Mouse (Mus musculus): ENCODE measurements around the gene Ola1. TPM values are rescaled to one million over a fixed set of nuclear protein-coding genes. Genes with fewer than 3 reads are reported as not detected.

The Ola1 gene
- polyA plus RNA-seq, 1 experiment from 2014 or later = 69.5 TPM

DNA sequence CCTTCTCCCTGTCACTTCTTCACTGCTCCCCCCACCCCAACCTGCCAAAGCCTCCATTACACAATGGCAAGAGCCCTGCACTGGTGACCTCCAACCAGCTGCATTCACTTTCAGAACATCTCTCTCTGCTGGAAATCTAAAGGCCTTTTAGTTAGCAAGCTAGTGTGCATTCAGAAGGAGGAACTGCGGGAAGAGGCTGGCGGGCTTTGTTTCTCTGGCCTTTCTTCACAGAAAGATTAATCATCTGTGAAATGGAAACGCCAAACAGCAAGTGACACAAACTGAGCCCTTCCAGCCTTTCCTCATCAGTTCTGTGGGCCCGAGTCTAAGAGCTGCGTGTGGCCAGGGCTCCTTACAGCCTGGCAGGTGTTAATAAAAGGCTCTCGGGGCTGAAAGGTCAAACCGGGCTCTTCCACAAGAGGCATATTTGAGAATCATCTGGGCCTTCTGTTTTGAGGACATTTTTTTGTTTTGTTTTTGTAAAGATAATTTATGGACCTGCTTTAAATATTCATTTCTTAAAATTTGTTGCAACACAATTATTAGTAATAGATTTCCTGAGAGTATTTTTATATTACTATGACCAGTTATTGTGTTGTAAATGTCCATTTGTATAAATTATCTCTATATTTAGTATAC, 75.8 kb downstream of the Ola1 start:
- TF ChIP-seq CTCF (IDR thresholded peaks at IDR 0.05; ENCODE audit: low read depth) = no peak
- no peaks in the 10 kb centered on the region for H3K27me3 ChIP-seq (ENCODE audit: insufficient read depth, low read length)
- peak; percentile 52 for DNase-seq (ENCODE audit: low spot score)

DNA sequence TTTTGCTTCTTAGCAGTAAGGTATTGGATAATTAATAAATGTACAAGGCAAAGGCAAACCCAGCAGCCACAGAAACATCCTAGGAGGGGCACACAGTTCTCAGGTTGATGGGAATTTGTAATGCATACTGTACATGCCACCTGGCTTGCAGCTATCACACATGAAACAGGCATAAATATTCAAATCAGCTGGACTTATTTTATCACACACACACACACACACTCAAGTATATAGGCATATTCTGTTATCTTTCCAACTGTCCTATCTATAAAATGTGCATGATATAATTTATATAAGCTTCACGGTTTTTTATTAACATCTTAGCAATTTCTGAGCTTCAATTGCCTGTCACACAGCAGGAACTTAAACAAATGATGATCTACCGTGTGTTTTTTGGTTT, 85.8 kb downstream of the Ola1 start:
- Histone ChIP-seq H3K4me2 (ENCODE audit: low read length) (no peak overlapping the region), H3K4me1 (replicated peaks; ENCODE audit: insufficient read depth, low read length) (no peaks in the 10 kb centered on the region), H3K36me3 (ENCODE audit: insufficient read depth, low read length) (no peaks in the 10 kb centered on the region), H3K27ac (no peak overlapping the region), H3K4me3 (replicated peaks; ENCODE audit: low read depth, low read length) (no peak overlapping the region), H3K27me3 (ENCODE audit: insufficient read depth, low read length) (no peaks in the 10 kb centered on the region), H3K9ac (ENCODE audit: low read depth, low read length) (no peak overlapping the region), H3K9me3 (replicated peaks; ENCODE audit: low read length) (no peaks in the 10 kb centered on the region)
- no peak for DNase-seq (ENCODE audit: low spot score)
- ATAC-seq (replicated peaks; ENCODE audit: low FRiP score, low read depth) = no peak
- TF ChIP-seq CTCF (IDR thresholded peaks at IDR 0.05; ENCODE audit: low read depth) = no peak
- 93% methylated on average over 2 of the region's 2 CpGs for WGBS

More for the DNA sequence above, 75.8 kb downstream of the Ola1 start:
- WGBS = 14% methylated on average over 7 of the region's 7 CpGs
- no peak for ATAC-seq (replicated peaks; ENCODE audit: low FRiP score, low read depth)
- no peak overlapping the region for H3K9ac ChIP-seq (ENCODE audit: low read depth, low read length)
- no peak overlapping the region for H3K27ac ChIP-seq
- H3K4me2 ChIP-seq (ENCODE audit: low read length) = no peak overlapping the region
- no peak overlapping the region for H3K4me3 ChIP-seq (replicated peaks; ENCODE audit: low read depth, low read length)
- no peaks in the 10 kb centered on the region for H3K9me3 ChIP-seq (replicated peaks; ENCODE audit: low read length)
- peaks cover 4% of the 10 kb centered on the region; the same call in 1 of the 2 replicates for H3K4me1 ChIP-seq (replicated peaks; ENCODE audit: insufficient read depth, low read length)
- no peaks in the 10 kb centered on the region for H3K36me3 ChIP-seq (ENCODE audit: insufficient read depth, low read length)

DNA sequence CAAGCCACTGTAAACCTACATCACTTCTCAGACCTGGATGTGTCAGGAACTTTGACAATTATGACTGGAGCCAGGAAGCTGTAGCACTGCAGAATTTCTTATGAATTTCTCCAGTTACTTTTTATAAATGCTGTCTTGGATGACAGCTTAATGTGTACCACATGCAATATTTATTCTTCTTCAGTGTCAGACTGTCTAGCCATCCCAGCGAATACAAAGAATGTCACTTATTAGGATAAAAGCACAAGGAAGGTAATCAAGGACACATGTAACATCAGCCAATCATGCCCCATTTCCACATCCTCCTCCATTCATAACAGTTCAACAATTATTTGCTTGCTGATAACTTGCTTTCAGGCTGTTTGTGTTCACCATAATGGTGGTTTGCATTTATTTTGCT, 91.0 kb downstream of the Ola1 start:
- no peak for ATAC-seq (replicated peaks; ENCODE audit: low FRiP score, low read depth)
- WGBS = 64% methylated on average over 1 of the region's 1 CpGs
- no peaks in the 10 kb centered on the region for H3K27me3 ChIP-seq (ENCODE audit: insufficient read depth, low read length)

DNA sequence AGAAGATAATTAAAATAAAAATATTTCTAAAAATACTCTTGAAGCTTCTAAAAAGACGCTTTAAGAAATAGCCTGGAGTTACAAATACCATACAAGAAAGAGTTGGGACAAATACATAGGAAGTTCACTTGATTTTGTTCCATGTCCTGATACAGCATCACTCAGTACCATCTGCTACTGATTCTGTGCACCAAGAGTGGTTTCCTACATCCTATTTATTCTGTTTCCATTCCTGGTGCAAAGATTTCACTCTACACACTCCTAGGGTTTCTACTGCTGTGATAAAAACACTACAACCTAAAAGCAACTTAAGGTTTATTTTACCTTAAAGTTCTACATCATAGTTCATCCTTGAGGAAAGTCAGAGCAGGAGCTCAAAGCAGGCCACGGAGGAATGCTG, 99.9 kb downstream of the Ola1 start:
- no peak overlapping the region for H3K4me2 ChIP-seq (ENCODE audit: low read length)

More for the DNA sequence above, 91.0 kb downstream of the Ola1 start:
- Histone ChIP-seq H3K4me3 (replicated peaks; ENCODE audit: low read depth, low read length) (no peak overlapping the region), H3K27ac (no peak overlapping the region), H3K4me2 (ENCODE audit: low read length) (no peak overlapping the region), H3K4me1 (replicated peaks; ENCODE audit: insufficient read depth, low read length) (no peaks in the 10 kb centered on the region), H3K9me3 (replicated peaks; ENCODE audit: low read length) (no peaks in the 10 kb centered on the region), H3K36me3 (ENCODE audit: insufficient read depth, low read length) (no peaks in the 10 kb centered on the region), H3K9ac (ENCODE audit: low read depth, low read length) (no peak overlapping the region)
- DNase-seq (ENCODE audit: low spot score) = no peak
- no peak for TF ChIP-seq CTCF (IDR thresholded peaks at IDR 0.05; ENCODE audit: low read depth)

DNA sequence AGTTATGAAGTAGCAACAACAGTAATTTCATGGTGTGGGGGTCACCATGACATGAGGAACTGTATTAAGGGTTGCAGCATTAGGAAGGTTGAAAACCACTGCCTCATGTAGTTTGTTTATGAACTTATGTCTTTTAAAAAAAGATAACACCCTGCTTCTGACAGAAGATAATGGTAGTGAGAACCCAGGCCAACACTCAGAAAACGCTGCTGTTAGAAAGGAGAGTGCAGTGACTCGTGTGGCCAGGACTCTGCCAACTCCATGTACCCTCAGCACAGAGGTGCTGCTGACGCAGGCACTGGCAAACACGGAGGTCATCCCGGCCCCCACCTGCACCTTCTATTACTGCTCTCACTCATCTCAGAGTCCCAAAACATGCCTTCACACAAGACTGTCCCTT, 111.6 kb downstream of the Ola1 start:
- Histone ChIP-seq H3K9ac (ENCODE audit: low read depth, low read length) (no peak overlapping the region), H3K9me3 (replicated peaks; ENCODE audit: low read length) (no peaks in the 10 kb centered on the region), H3K27ac (no peak overlapping the region), H3K27me3 (ENCODE audit: insufficient read depth, low read length) (no peaks in the 10 kb centered on the region), H3K4me2 (ENCODE audit: low read length) (no peak overlapping the region), H3K4me3 (replicated peaks; ENCODE audit: low read depth, low read length) (no peak overlapping the region), H3K4me1 (replicated peaks; ENCODE audit: insufficient read depth, low read length) (no peaks in the 10 kb centered on the region), H3K36me3 (ENCODE audit: insufficient read depth, low read length) (no peaks in the 10 kb centered on the region)
- ATAC-seq (replicated peaks; ENCODE audit: low FRiP score, low read depth) (no peak), DNase-seq (ENCODE audit: low spot score) (no peak)
- 90% methylated on average over 5 of the region's 5 CpGs for WGBS
- no peak for TF ChIP-seq CTCF (IDR thresholded peaks at IDR 0.05; ENCODE audit: low read depth)

More for the DNA sequence above, 99.9 kb downstream of the Ola1 start:
- no peak for ATAC-seq (replicated peaks; ENCODE audit: low FRiP score, low read depth)
- WGBS = 92% methylated on average over 2 of the region's 2 CpGs
- H3K27me3 ChIP-seq (ENCODE audit: insufficient read depth, low read length) = no peaks in the 10 kb centered on the region
- H3K9me3 ChIP-seq (replicated peaks; ENCODE audit: low read length) = no peaks in the 10 kb centered on the region
- H3K27ac ChIP-seq = no peak overlapping the region
- H3K4me1 ChIP-seq (replicated peaks; ENCODE audit: insufficient read depth, low read length) = no peaks in the 10 kb centered on the region
- no peak overlapping the region for H3K9ac ChIP-seq (ENCODE audit: low read depth, low read length)
- no peaks in the 10 kb centered on the region for H3K36me3 ChIP-seq (ENCODE audit: insufficient read depth, low read length)
- no peak overlapping the region for H3K4me3 ChIP-seq (replicated peaks; ENCODE audit: low read depth, low read length)
- TF ChIP-seq CTCF (IDR thresholded peaks at IDR 0.05; ENCODE audit: low read depth) = no peak
- no peak for DNase-seq (ENCODE audit: low spot score)

DNA sequence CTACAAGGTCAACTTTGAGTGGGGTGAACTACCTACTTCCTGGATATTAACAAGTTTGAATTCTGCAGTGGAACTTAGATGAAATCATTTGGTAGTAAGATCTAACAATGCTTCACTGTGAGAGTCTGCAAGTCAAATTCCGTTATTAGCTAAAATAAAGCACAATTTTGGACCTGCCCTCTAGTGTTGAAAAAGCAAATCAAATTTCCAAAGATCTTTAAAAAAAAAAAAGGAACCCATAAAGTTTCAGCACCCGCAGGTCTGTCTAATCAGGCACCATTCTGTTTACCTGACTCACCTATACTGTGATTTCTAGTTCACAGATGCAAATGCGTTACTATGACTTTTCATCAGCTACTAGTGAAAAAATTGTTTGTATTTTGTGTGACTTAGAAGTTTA, 122.2 kb downstream of the Ola1 start:
- no peak overlapping the region for H3K4me3 ChIP-seq (replicated peaks; ENCODE audit: low read depth, low read length)
- no peak for ATAC-seq (replicated peaks; ENCODE audit: low FRiP score, low read depth)
- no peaks in the 10 kb centered on the region for H3K9me3 ChIP-seq (replicated peaks; ENCODE audit: low read length)
- no peak overlapping the region for H3K9ac ChIP-seq (ENCODE audit: low read depth, low read length)
- H3K4me2 ChIP-seq (ENCODE audit: low read length) = no peak overlapping the region
- H3K27me3 ChIP-seq (ENCODE audit: insufficient read depth, low read length) = no peaks in the 10 kb centered on the region
- TF ChIP-seq CTCF (IDR thresholded peaks at IDR 0.05; ENCODE audit: low read depth) = peak; percentile 53
- no peaks in the 10 kb centered on the region for H3K36me3 ChIP-seq (ENCODE audit: insufficient read depth, low read length)
- no peak overlapping the region for H3K27ac ChIP-seq
- peak; percentile 43 for DNase-seq (ENCODE audit: low spot score)
- 72% methylated on average over 3 of the region's 3 CpGs for WGBS
- H3K4me1 ChIP-seq (replicated peaks; ENCODE audit: insufficient read depth, low read length) = no peaks in the 10 kb centered on the region

DNA sequence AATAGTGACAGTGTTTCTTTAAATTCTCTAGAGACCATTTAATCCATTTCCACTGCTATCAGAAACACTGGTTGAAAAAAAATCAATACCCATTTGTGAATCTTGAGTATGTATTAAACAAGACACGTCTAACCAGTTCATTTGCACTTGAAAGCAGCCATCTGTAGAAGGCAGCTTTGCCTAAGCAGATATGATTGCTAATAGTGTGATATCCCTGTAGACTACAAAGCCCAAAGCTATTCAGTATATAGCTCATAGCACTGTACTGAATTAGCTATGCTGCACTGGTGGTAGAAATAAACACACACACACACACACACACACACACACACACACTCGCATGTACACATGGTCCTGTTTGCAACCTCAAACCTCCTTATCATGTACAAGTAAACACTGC, 123.4 kb downstream of the Ola1 start:
- DNase-seq (ENCODE audit: low spot score) (no peak), ATAC-seq (replicated peaks; ENCODE audit: low FRiP score, low read depth) (no peak)
- Histone ChIP-seq H3K9ac (ENCODE audit: low read depth, low read length) (no peak overlapping the region), H3K4me2 (ENCODE audit: low read length) (no peak overlapping the region), H3K36me3 (ENCODE audit: insufficient read depth, low read length) (no peaks in the 10 kb centered on the region), H3K9me3 (replicated peaks; ENCODE audit: low read length) (no peaks in the 10 kb centered on the region), H3K27me3 (ENCODE audit: insufficient read depth, low read length) (no peaks in the 10 kb centered on the region), H3K4me1 (replicated peaks; ENCODE audit: insufficient read depth, low read length) (no peaks in the 10 kb centered on the region), H3K4me3 (replicated peaks; ENCODE audit: low read depth, low read length) (no peak overlapping the region), H3K27ac (no peak overlapping the region)
- no peak for TF ChIP-seq CTCF (IDR thresholded peaks at IDR 0.05; ENCODE audit: low read depth)
- 79% methylated on average over 2 of the region's 2 CpGs for WGBS

All from kidney, postnatal 0 days (tissue).